Mouse (Mus musculus) myocyte (in vitro differentiated cells): ENCODE results near the gene Ankrd35.

Source experiments
- CEBPB ChIP-seq: IDR thresholded peaks from 2 replicates; pipeline ENCODE4 v1.6.1; 2011; ENCODE audit warnings: mild to moderate bottlenecking, moderate library complexity; ENCODE audit not compliant: poor library complexity, insufficient read depth, severe bottlenecking
- E2F4 ChIP-seq: IDR thresholded peaks from one replicate; pipeline ENCODE4 v1.6.1; 2011; ENCODE audit warnings: mild to moderate bottlenecking, control low read depth, moderate library complexity; ENCODE audit not compliant: insufficient read depth
- MAX ChIP-seq: IDR thresholded peaks from one replicate; pipeline ENCODE4 v1.6.1; 2011; ENCODE audit warnings: low read depth, mild to moderate bottlenecking, control low read depth
- MYOD1 ChIP-seq, 3 experiments: IDR thresholded peaks; one replicate each; pipeline ENCODE4 v1.6.1; 2011; ENCODE audit warnings: control low read depth in 2 of 3, low read depth in 2 of 3, mild to moderate bottlenecking in 2 of 3, moderate library complexity in 1 of 3; ENCODE audit not compliant: insufficient read length in 2 of 3, control insufficient read depth in 1 of 3
- MYOG ChIP-seq, 3 experiments: IDR thresholded peaks; one replicate each; pipeline ENCODE4 v1.6.1; 2011; ENCODE audit warnings: control low read depth in 2 of 3, low read depth in 2 of 3, mild to moderate bottlenecking in 2 of 3; ENCODE audit not compliant: insufficient read length in 2 of 3, control insufficient read depth in 1 of 3, insufficient read depth in 1 of 3
- POLR2A ChIP-seq: IDR thresholded peaks from one replicate; pipeline ENCODE4 v1.6.1; 2011; ENCODE audit warnings: low read depth, mild to moderate bottlenecking, control low read depth, moderate library complexity; ENCODE audit not compliant: insufficient read length
- POLR2AphosphoS2 ChIP-seq: IDR thresholded peaks from one replicate; pipeline ENCODE4 v1.6.1; 2011; ENCODE audit warnings: low read depth, control low read depth; ENCODE audit not compliant: insufficient read length
- REST ChIP-seq: IDR thresholded peaks from one replicate; pipeline ENCODE4 v1.6.1; 2011; ENCODE audit warnings: mild to moderate bottlenecking, control low read depth, moderate library complexity; ENCODE audit not compliant: insufficient read depth, insufficient read length
- SRF ChIP-seq: IDR thresholded peaks from one replicate; pipeline ENCODE4 v1.6.1; 2011; ENCODE audit warnings: low read depth; ENCODE audit not compliant: control insufficient read depth, insufficient read length
- USF1 ChIP-seq: IDR thresholded peaks from one replicate; pipeline ENCODE4 v1.6.1; 2011; ENCODE audit warnings: low read depth, mild to moderate bottlenecking, control low read depth, moderate library complexity

- TF ChIP-seq USF1 (no peak), POLR2A (no peak), MYOD1 (IDR thresholded peaks at IDR 0.05; ENCODE audit: control insufficient read depth in 1 of 3, insufficient read length in 2 of 3, low read depth in 2 of 3) (no peak), MYOG (IDR thresholded peaks at IDR 0.05; ENCODE audit: control insufficient read depth in 1 of 3, insufficient read depth in 1 of 3, insufficient read length in 2 of 3, low read depth in 2 of 3) (peak in 1 of 3 experiments; percentile 24), MAX (no peak), E2F4 (no peak), POLR2AphosphoS2 (no peak), SRF (no peak), REST (no peak), CEBPB (no peak)
These were observed 5.8 kb downstream of the Ankrd35 start for GRCm38 (mm10) chr3:96675690-96676089.
